Mouse (Mus musculus) adrenal gland, postnatal 14 days (tissue): Measurements from ENCODE around the gene Ptprj. TPM values are rescaled to one million over a fixed set of nuclear protein-coding genes. Genes with fewer than 3 reads are reported as not detected.

Experiments used
- DNase-seq: peaks from one replicate; pipeline ENCODE4 v3.0.0; 2021; ENCODE audit warnings: mixed read lengths
- total RNA-seq: library from RNA; stranded (reverse); gene quantifications from 2 replicates; pipeline ENCODE4 v1.2.3, GENCODE M21; 2021

Gene Ptprj
- total RNA-seq, 1 experiment from 2014 or later, result 23.9 TPM

DNA sequence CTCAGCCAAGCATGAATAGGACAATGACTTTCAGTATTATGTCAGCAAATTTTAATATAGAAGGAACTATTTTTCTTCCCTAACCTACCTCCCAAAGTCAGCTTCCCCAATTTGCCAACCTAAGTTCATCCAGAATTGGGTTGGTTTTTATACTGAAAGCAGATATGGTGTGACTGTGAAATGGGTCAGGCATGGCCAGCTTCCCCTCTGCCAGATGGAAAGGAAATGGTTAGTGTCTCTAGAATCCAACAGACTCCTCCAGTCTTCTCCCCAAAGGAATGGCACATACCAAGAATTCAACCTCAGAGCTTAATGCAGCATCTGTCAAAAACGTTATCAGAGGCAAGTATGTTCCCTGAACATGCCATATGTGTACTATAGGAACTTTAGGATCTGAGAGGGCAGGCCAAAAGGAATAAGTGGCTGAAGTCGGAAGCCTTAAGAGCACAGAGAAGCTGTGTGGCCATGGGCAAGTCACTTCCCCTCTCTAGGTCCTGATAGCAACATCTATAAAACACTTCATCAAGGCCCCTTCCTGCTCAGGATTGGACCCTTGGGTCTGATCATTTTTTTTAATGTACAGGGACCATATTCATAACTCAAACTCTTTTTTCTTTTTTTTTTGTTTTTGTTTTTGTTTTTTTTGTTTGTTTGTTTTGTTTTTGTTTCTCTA is 21.3 kb downstream of the Ptprj start:
- no peak for DNase-seq

DNA sequence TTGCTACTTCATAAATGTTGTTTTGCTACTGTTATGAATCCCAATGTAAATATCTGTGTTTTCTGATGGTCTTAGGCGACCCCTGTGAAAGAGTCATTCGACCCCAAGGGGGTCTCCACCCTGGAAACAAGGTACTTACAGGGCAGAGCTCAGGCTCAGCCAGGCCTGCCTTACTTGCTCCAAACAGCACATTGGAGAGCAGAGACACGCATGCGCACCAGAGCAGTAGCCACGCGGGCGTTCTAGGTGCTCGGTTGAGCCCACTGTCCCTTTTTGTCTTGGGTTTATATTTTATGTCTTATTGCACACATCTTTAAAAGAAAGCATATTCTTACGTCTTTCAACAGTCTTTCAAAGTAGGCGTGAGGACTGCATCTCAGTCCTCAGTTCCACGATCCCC is 22.1 kb downstream of the Ptprj start:
- DNase-seq, result no peak

DNA sequence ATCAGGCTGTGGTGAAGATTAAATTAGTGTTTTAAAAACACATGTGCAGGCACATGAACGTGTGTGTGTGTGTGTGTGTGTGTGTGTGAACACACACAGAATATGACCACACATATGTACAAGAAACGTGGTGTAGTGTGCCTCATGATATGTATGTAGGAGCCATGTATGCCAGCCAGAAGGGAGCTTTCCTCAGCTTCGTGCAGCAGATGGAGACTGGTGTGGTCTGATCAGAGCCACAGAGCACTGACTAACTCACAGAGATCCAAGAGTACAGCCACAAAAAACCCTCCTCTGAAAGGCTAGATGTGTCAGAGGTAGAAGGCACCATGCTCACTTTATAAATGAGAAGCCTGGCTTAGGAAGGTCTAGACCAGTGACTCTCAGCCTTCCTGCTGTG is 22.5 kb downstream of the Ptprj start:
- DNase-seq, result no peak

DNA sequence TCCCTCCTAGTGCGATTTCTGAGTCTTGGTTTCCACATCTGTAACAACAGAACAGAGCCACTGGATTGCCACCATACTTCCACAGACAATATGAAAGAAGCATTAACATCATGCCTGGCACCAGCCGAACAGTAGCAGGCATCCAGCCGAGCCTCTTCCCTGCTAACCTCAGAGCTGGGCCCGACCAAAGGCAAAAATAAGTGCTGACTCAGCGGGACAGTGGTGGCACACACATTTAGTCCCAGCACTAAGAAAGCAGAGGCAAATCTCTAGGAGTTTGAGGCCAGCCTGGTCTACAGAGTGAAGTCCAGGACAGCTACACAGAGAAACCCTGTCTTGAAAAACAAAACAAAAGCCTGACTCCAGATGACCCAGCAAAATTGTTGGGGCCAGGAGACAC is 24.7 kb downstream of the Ptprj start:
- no peak for DNase-seq

DNA sequence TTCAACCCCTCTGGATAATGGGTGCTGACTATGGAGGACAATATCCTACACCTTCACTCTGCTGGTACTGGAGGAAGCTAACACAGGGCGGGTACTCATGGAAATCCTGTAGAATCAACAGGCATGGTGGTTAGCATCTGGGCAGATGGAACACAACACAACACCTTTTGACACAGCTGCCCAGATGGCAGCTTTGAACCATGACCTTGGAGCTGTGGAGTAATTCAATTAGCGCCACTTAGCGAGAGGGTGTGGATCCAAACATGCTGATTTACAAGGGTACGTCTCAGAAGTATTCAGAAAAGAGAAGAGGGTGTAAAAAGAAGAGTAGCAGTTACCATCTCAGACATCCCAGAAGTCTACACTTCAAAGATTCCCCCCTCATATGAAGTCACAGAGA is 25.6 kb downstream of the Ptprj start:
- no peak for DNase-seq

DNA sequence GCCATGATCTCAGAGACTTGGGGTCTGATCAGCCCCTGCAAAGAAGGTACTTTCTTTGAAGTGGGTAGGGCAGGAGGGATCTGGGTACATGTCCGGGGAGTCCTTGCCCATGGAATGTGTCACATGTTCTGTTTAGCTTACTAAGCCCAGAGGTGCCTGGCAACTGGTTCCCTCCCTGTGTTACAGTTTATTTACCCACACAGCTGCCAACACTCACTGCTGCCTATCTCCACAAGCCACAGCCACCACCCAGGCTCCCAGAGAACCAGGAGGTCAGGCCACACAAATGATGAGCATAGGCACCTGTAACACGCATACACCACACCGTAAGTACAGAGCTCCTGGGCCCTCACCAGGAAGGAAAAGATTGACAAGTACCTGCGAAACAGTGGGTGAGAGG is 26.6 kb downstream of the Ptprj start:
- DNase-seq, result no peak

DNA sequence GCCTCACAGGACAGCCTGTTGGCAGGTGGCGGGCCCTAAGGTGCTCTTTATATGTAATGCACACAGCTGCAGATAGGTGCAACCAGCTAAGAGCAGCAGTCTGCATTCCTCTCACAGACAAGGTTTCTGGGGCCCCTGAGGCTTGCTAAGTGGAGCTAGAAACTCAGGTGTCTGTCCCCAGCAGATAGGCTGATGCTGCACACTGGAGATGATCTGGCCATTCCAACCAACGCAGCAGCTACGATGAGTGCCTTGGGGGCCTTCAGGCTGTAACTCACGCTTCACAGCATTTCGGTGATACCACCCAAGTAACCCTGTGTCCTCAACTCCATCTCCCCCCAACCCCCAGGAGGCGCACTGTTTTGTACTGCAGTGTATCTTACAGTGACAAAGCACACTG is 29.8 kb downstream of the Ptprj start:
- DNase-seq, result no peak

DNA sequence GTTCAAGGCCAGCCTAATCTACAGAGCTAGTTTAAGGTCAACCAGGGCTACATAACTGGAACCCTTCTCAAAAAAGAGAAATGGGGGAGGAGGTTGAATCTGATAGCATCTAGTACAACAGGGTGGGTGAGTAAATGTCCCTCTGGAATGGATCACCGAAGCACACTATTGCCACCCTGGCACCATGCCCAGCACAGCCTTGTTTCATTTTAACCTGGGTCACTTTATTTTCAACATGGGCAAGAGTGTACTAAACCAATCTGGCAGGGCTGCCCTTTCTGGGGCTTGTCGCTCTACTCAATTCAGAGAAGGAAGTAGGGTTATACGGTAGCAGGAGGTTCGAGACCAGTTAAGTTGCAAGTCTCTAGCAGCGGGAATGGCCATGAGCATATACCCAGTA is 31.9 kb downstream of the Ptprj start:
- DNase-seq, result peak; percentile 38

DNA sequence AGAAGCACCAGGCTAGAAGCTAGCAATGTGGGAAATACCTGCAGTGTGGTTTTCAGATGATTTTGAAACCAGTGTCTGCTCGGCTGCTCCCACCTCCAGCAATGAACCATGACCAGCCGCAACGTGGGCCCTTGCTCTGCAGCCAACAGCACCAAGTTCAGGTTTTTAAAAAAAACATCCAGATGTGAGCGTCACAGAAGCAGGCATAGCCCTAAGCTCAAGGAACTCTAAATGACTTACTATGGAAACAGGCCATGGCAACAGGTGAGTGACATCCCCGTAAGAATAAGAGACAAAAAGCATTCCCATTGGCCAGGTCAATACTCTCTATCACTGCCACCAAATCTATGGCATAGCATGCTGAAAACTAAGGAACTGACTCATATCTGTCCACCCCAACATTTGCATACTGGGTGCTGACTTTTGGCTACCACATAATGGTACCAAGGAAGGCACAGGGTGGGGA is 33.3 kb downstream of the Ptprj start:
- no peak for DNase-seq

DNA sequence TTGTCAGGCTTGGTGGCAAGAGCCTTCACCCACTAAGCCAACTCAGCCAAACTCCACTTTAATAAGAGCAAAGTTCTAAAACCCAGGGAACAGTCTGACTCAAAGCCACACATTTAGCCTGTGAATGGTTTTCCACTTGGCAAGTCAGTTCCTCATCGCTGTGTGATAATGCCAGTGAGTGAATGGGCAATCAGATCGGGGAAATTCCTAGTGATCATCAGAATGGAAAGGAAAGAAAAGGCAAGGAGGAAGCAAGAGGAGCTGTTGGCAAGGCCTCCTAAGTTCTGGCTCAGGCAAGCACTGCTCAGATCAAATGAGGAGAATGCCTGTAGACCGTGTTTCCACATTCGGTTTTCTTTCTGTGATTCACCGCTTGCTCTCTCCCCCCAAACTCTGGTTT is 35.2 kb downstream of the Ptprj start:
- DNase-seq, result no peak

DNA sequence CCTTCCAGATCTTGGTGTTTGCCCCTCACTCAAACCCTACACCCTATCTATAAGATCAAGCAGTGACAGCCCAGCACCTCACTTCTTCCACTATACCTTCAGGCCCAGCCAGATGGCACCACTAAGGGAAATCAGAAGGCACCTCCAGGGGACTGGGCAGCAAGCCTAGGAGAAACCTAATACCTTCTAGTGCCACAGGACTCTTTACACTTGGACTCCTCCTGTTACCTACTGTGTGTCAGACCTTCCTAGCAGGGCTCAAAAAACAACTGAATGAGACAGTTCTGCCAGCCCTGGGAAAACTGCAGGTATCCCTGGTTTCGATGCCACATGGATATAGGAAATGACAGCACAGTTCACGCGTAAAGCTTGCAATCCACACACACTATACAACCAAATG is 36.5 kb downstream of the Ptprj start:
- DNase-seq, result no peak

DNA sequence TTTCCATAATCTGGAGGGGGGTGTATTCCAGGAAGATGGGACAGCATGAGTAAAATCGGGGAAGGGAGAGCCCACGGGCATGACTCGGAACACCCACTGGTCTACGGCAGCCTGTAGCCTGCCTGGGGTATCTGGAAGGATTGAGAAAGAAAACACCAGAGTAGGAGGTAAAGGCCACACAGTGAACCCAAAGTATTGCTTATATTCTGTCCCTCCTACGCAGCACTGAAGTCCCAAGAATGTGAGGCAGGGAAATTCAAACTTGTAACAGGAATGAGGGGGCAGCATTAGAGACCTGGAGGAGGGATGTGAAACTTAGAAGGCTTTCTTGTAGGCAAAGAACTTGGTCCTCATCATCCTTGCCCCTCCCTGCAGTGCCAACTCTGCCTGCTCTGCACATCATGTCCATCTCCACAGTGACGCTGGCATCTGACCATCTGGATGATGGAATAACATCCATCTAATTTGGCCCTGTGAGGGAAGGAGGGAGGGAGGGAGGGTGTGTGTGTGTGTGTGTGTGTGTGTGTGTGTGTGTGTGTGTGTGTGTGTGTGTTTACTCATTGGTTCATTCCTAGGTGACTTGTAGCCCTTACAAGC is 37.2 kb downstream of the Ptprj start:
- DNase-seq, result no peak

DNA sequence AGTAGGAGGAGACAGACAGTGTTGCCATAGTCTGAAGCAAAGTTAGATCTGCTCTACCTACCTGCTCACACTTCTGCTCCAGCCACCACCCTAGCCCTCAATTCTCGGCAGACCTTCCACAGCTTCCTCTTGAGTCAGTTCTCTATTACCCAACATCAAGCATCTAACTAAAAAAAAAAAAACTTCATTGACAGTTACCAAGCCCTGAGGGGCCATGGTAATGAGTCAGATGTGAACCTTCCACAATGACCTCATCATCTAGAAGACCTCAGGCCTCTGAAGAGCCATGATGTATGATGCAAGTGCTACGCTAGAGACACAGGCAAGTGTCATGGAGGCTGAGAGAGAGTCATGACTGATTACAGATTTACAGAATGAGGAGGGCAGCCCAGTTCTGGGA is 37.8 kb downstream of the Ptprj start:
- DNase-seq, result no peak

DNA sequence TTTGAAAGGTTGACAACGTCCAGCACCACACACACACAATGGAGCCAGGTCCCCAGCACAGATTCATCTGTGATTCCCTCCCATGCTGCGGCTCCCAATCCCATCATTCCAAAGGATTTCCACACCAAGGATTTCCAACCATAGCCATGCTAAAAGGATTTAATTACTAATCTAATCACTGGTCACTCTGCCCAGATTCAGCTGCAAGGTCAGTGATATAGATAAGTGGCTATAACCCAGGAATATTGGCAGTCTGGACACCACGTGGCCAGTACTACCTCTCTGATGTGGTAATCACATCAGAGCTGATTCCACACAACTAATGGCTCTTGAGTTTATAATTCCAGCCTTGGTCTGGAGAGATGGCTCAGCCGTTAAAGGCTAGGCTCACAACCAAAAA is 41.2 kb downstream of the Ptprj start:
- DNase-seq, result no peak

DNA sequence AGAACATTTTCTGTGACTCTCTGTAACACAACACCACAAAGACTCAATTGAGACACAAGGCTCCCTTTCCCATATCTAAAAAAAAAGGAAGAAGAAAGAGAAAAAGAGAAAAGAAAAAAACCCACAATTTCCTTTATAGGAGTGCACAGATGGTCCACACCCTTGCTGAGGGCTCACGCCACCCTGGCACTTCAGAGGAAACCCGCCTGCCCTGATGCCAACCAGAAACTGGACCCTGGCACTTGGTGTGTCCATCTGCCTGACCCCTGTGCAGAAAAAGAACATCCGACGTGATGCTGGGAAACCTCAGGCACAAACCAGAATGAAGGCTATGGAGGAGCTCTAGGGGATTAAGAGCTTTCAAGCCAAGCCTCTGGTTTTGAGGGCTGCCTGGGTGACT is 43.2 kb downstream of the Ptprj start:
- no peak for DNase-seq

DNA sequence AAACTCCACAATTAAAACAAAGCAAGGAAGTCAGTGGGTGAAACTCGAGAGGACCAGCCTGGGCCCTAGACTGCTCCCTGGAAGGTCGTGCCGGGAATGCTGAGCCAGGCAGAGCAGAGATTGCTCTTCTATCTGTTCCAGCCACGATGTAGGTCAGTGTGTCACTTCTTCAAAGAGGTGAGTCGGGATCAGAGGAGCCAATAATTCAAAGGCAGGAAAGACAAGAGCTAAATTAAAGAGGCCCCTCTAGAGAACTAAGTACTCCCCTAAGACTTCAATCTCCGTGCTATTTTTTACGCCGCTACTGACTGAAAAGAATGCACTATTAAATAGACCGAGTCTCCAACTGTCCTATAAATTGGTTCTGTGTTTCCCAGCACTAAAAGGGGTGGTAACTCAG is 43.9 kb downstream of the Ptprj start:
- peak; percentile 15 for DNase-seq

DNA sequence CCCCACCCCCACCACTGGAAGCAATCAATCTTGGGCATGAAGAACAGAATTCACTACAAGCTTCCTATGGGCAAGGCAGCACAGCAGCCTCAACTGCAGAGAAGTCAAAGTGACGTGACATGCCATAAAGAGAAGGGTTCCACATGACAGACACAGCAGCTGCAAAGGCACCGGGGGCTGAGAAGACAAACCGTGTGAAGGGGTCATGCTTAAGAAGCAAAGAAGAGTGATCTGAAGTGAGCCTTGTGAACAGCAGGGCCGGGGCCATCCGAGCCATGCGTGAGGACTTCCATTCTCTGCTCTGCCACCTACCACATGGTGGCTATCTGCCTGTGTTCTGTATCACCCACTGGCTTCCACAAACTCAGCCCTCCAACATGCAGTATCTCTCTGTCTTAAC is 45.7 kb downstream of the Ptprj start:
- DNase-seq, result no peak

DNA sequence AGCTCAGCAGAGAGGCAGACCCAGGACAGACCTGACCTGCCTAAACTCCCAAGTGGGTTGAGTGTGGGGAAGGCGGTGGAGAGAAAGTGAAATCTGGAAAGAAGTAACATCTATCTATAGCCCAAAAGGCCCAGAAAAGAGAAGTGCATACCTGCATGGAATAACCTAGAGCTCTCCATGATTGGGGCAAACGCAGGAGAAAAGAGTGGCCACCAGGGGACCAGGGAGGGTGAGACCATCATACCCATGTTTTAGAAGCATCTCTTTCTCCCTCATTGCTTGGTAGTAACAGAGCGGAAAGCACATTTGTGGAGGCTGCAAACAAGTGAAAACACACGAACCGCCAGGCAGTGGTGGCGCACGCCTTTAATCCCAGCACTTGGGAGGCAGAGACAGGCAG is 46.5 kb downstream of the Ptprj start:
- no peak for DNase-seq

DNA sequence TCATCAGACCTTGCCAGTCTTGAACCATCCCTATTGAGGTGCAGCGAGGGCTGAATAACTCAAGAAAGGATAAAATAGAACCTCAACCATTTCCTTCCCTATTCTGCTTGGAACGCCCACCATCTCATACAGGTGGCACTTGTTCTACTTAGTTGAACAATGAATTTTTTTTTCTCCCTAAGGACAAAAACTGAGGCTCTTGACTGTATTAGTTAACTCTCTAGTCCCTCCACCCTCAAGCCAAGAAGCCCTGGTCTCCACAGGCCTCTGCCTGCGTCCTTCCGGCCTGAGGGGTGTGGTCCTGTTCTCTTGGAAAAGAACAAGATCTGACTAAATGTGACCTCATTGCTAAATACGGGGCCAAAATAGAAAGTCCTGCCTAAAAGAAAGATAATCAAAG is 48.4 kb downstream of the Ptprj start:
- DNase-seq, result no peak

DNA sequence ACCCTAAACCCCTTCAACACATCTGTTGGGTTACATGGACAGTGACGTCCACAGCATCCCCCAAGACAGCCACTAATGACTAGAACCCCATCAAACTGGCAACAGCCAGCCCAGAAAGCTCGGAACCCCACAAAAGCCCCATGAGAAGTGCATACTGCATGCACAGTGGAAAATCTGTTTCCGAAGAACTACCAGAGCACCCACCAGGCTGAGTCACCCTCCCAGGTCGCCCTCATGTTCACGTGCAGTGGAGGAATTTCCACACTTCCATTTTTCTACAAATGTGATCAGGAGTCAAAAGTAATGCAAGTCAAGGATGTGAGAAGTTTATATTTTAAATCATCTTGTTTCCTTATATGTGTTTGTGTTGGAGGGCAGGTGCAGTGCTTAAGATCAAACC is 52.3 kb downstream of the Ptprj start:
- no peak for DNase-seq

DNA sequence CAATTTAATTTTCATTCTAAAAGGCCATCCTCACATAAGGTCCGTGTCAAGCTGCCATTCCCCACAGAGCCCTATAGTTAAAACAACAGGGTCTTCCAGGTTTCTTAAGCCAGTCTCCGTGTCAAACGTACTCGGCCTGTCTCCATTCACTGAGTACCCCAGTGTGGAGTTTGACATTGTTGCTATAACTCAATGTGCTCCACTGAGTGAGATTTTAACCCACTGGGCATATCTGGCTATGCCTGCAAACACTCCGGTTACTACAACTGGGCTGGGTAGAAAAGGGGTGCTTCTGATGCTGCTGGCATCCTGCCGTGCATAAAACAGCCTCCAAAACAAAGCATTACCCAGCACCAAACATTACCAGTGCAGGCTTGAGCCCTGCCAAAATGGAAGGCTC is 53.5 kb downstream of the Ptprj start:
- no peak for DNase-seq

DNA sequence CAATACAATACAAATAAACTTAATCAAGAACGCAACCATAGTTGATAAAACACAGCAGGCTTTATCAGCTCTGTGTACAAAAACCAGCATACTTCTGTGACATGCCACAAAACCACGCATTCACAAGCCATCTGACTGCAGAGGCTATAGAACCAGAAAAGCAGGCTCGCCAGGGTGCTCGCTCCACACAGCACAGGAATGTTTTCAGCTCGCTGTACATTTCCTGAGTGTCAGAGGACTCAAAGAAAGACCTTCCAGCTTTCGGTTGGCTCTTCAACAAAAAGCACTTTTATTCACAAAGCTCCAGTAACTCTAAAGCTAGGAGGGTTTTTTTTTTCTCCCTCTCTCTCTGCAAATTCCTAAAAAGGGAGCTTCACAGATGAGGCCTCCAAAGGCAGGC is 53.9 kb downstream of the Ptprj start:
- DNase-seq, result no peak

DNA sequence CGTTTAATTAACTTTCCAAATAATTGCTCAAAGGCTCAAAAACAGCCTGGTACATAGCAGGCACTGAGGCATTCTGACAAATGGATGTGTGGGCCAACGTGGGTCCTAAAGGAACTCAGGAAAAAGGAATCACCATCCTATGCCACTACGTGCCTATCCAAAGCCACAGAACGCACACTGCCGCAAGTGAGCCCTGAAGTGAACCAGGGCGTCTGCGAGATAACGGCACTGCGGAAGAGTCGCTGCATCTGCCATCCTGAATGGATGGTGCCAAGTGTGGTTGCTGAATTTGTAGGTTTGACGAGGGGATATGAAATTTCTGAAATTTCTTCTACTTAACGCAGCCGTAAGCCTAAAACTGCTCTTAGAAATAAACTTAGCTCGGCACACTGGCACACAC is 54.6 kb downstream of the Ptprj start:
- DNase-seq, result no peak

DNA sequence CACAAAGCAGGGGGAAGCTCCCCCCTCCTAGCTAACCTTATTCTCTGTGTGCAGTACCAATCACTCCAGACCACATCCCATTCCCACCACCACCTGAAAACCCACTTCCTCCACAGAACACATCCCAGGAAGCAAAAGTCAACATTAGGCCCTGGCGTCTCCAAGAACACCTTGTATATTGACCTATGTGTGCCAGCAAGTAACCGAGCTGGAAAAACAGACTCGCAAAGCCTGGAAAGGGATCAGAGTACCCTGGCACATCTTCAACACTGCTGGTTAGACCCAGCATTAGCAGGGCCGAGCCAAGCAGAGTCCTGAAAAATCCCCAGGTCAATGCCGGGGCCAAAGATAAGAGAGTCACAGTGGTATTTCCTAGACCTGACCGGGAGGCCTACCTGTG is 58.0 kb downstream of the Ptprj start:
- DNase-seq, result no peak

DNA sequence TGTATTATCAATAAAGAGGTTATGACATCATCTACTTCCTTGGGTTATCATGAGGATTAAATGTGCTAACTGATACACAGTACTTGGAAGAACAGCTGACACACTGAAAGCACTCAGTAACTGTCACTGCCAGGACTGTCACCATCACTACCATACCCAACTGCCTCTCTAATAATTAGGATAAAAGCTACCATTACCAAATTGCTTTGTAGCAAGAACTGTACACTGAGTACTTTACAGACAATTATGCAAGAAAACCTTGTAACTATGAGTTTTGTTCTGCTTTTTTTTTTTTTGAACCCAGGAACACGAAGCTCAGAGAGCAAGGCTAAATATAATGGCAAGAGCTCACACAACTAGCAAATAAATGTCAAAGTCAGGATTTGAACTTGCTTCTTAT is 58.5 kb downstream of the Ptprj start:
- no peak for DNase-seq
